Mouse (Mus musculus): ENCODE measurements around the gene 1700003E16Rik.

DNA sequence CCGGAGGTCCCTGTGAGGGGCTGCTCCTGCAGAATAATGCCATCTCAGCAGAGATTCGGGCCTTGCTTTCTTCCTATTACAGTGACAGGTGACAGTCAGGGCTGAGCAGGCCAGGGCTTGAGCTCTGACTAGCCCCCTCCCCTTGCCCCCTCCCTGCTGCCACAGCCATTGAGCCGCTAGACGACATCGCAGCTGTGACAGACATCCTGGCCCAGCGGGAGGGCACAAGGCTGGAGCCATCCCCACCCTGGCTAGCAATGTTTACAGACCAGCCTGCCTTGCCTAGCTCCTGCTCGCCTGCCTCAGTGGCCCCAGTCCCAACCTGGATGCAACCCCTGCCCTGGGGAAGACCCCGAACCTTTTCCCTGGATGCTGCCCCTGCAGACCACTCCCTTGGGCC, 4.5 kb upstream of the 1700003E16Rik start:
- no peak for TF ChIP-seq POLR2A (IDR thresholded peaks at IDR 0.05; ENCODE audit: insufficient read depth, low read length)
- no peak for TF ChIP-seq EP300 (IDR thresholded peaks at IDR 0.05; ENCODE audit: insufficient read depth, low read depth, low read length)
- TF ChIP-seq CTCF (IDR thresholded peaks at IDR 0.05; ENCODE audit: low read depth, low read length), result no peak

All from ES-Bruce4 (cell line).